8 mouse cellular contexts compared by ENCODE assay signal in the genomic region with DNA sequence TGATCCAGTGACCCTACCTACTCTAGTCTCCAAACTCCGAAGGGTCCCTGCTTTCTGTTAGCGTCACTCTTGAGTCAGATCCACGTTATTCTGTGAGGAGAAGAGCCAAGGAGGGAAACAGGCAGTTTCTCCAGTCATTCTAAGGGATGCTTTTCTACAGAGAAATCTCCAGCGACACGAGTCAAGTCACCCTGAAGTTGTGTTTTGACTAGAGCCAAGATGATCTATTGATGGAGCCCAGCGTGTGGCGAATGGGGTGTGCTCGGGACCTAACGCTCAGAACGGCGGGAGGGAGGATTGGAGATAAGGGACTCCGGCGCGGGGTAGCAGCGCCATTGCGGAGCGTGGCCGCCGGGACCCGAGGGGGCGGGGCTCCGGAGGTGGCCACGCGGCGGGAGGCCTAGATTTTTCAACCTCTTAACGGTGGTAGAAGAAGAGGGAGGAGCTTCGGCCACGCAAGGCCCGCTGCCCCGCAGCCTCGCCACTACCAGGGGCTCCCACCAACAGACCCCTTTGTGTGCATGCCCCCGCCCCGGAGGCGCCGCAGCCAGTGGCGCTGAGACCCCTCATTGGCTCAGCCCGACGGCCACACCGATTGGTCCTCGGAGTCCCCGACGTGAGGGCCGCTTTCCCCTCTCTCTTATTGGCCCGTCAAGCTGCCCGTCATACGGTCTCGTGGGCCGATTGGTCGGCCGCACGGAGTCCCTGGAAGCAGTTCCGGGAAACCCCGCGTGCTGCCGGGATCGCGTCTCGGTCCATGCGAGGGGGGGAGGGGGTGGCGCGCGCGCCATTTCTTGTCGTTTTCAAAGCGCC. TPM values are rescaled to one million over a fixed set of nuclear protein-coding genes. Genes with fewer than 3 reads are reported as not detected.
DNase-seq lines count a peak whose midpoint lies in the region; ATAC-seq and TF ChIP-seq lines count a peak whose summit lies in the region.

A gene (plus strand): TSS at position 714 of the 813 bp plus-strand sequence.

- TF ChIP-seq POLR2A in ES-Bruce4 (IDR thresholded peaks at IDR 0.05; ENCODE audit: insufficient read depth, low read length), result peak; percentile 76

- peak; percentile 100 for ATAC-seq in cerebellum, adult (ENCODE audit: insufficient number of reproducible peaks, low FRiP score, low TSS enrichment)
- peak; percentile 100 for ATAC-seq in forebrain, embryonic 13.5 days
- ATAC-seq in liver, postnatal 0 days, result peak; percentile 96
- ATAC-seq in neural tube, embryonic 14.5 days (ENCODE audit: low read depth), result peak; percentile 100

- peak within 1 kb of the TSS; percentile 81 for H3K27ac ChIP-seq in ES-Bruce4 (ENCODE audit: insufficient read depth, low read length)
- peak within 1 kb of the TSS; percentile 98 for H3K27ac ChIP-seq in forebrain, embryonic 13.5 days
- H3K27ac ChIP-seq in liver, postnatal 0 days (ENCODE audit: low read depth), result peak within 1 kb of the TSS; percentile 99
- H3K27ac ChIP-seq in neural tube, embryonic 14.5 days (ENCODE audit: low read depth, low read length), result peak within 1 kb of the TSS; percentile 98

- no peaks in the 10 kb centered on the region for H3K36me3 ChIP-seq in ES-Bruce4 (ENCODE audit: control insufficient read depth, insufficient read depth, low read length, poor library complexity, severe bottlenecking)
- no peaks in the 10 kb centered on the region for H3K36me3 ChIP-seq in forebrain, embryonic 13.5 days (ENCODE audit: poor library complexity, severe bottlenecking)
- no peaks in the 10 kb centered on the region for H3K36me3 ChIP-seq in liver, postnatal 0 days (replicated peaks; ENCODE audit: insufficient read depth, low read length)
- no peaks in the 10 kb centered on the region for H3K36me3 ChIP-seq in neural tube, embryonic 14.5 days (ENCODE audit: control insufficient read depth, insufficient read depth, low read length)

- TF ChIP-seq EP300 in ES-Bruce4 (IDR thresholded peaks at IDR 0.05; ENCODE audit: insufficient read depth, low read depth, low read length), result no peak
- no peak for TF ChIP-seq EP300 in liver, postnatal 0 days (IDR thresholded peaks at IDR 0.05; ENCODE audit: low read depth)

- H3K4me1 ChIP-seq in ES-Bruce4 (ENCODE audit: control insufficient read depth, insufficient read depth, low read length), result no peaks in the 10 kb centered on the region
- H3K4me1 ChIP-seq in forebrain, embryonic 13.5 days, result peaks cover 41% of the 10 kb centered on the region
- H3K4me1 ChIP-seq in liver, postnatal 0 days (ENCODE audit: insufficient read depth), result peaks cover 19% of the 10 kb centered on the region
- peaks cover 26% of the 10 kb centered on the region for H3K4me1 ChIP-seq in neural tube, embryonic 14.5 days (ENCODE audit: control insufficient read depth, insufficient read depth, low read length)

- no peaks in the 10 kb centered on the region for H3K9me3 ChIP-seq in ES-Bruce4 (replicated peaks; ENCODE audit: control insufficient read depth, insufficient read depth, low read length, poor library complexity, severe bottlenecking)
- H3K9me3 ChIP-seq in forebrain, embryonic 13.5 days (replicated peaks), result no peaks in the 10 kb centered on the region
- H3K9me3 ChIP-seq in liver, postnatal 0 days (ENCODE audit: low read length), result no peaks in the 10 kb centered on the region
- no peaks in the 10 kb centered on the region for H3K9me3 ChIP-seq in neural tube, embryonic 14.5 days (ENCODE audit: control insufficient read depth, low read length)

- H3K27me3 ChIP-seq in ES-Bruce4 (ENCODE audit: control insufficient read depth, insufficient read depth, low read length, poor library complexity, severe bottlenecking), result no peaks in the 10 kb centered on the region
- H3K27me3 ChIP-seq in forebrain, embryonic 13.5 days, result no peaks in the 10 kb centered on the region
- H3K27me3 ChIP-seq in liver, postnatal 0 days (ENCODE audit: insufficient read depth, low read length), result no peaks in the 10 kb centered on the region
- no peaks in the 10 kb centered on the region for H3K27me3 ChIP-seq in neural tube, embryonic 14.5 days (ENCODE audit: control insufficient read depth, insufficient read depth, low read length)

- WGBS in forebrain, embryonic 13.5 days, result under 1% methylated on average over 64 of the region's 65 CpGs
- WGBS in large intestine, adult 2 months, result under 1% methylated on average over 65 of the region's 65 CpGs
- WGBS in liver, postnatal 0 days (ENCODE audit: insufficient replicate concordance), result 2% methylated on average over 54 of the region's 65 CpGs
- under 1% methylated on average over 63 of the region's 65 CpGs for WGBS in neural tube, embryonic 14.5 days

- TF ChIP-seq CTCF in ES-Bruce4 (IDR thresholded peaks at IDR 0.05; ENCODE audit: low read depth, low read length), result no peak
- TF ChIP-seq CTCF in liver, postnatal 0 days (IDR thresholded peaks at IDR 0.05; ENCODE audit: low read depth), result no peak

- peak within 1 kb of the TSS; percentile 100 for H3K9ac ChIP-seq in ES-Bruce4 (ENCODE audit: low read depth, poor library complexity, severe bottlenecking)
- H3K9ac ChIP-seq in forebrain, embryonic 13.5 days, result peak within 1 kb of the TSS; percentile 100
- peak within 1 kb of the TSS; percentile 100 for H3K9ac ChIP-seq in liver, postnatal 0 days (replicated peaks)
- peak within 1 kb of the TSS; percentile 99 for H3K9ac ChIP-seq in neural tube, embryonic 14.5 days (replicated peaks; ENCODE audit: low read depth, low read length)

- intact Hi-C loops in heart, postnatal 10 days (cut with DNase I), result loop anchor here (2.0 to 10.0 kb wide), 2 partner anchors 26 to 246 kb away; a partner anchor contains a TSS

- peak within 1 kb of the TSS; percentile 92 for H3K4me3 ChIP-seq in ES-Bruce4 (ENCODE audit: low read depth, low read length)
- H3K4me3 ChIP-seq in forebrain, embryonic 13.5 days, result peak within 1 kb of the TSS; percentile 100
- H3K4me3 ChIP-seq in liver, postnatal 0 days (ENCODE audit: low read depth, low read length), result peak within 1 kb of the TSS; percentile 100
- peak within 1 kb of the TSS; percentile 100 for H3K4me3 ChIP-seq in neural tube, embryonic 14.5 days (ENCODE audit: low read depth, low read length)

- DNase-seq in heart, postnatal 10 days, result peak; percentile 100
- peak; percentile 86 for DNase-seq in large intestine, adult 2 months (ENCODE audit: low read depth, low spot score)
- peak; percentile 99 for DNase-seq in liver, postnatal 0 days
- DNase-seq in testis, postnatal 10 days (ENCODE audit: low spot score), result peak; percentile 100

- H3K4me2 ChIP-seq in forebrain, embryonic 13.5 days, result peak within 1 kb of the TSS; percentile 73
- H3K4me2 ChIP-seq in liver, postnatal 0 days (ENCODE audit: low read depth, low read length), result peak within 1 kb of the TSS; percentile 99
- peak within 1 kb of the TSS; percentile 93 for H3K4me2 ChIP-seq in neural tube, embryonic 14.5 days (ENCODE audit: low read depth, low read length)

RNA-seq across cellular contexts. Expression of the gene that starts here (rescaled TPM):
- 128 and 131 TPM in 2 replicates for polyA plus RNA-seq in ES-Bruce4 (2011; ENCODE audit: insufficient read depth, insufficient read length, low read depth, missing spikeins)
- polyA plus RNA-seq in forebrain, embryonic 13.5 days (2015; fragmentation: Nextera tagmentation; extraction: Ambion mirVana), result 273 and 295 TPM in 2 replicates
- 10 to 100 TPM; 70.8 to 74.4 TPM for total RNA-seq in heart, postnatal 10 days (2021)
- 7.8 and 9.1 TPM in 2 replicates for polyA plus RNA-seq in large intestine, adult 2 months (2012; rRNA removed)
- polyA plus RNA-seq in liver, postnatal 0 days (2015; fragmentation: Nextera tagmentation; extraction: Ambion mirVana), result 36.6 and 39.1 TPM in 2 replicates
- 167 and 173 TPM in 2 replicates for polyA plus RNA-seq in neural tube, embryonic 14.5 days (2014; fragmentation: Nextera tagmentation; extraction: Ambion mirVana)

Comparison
In these comparisons a context has a peak if more than half of its experiments do, and no peak if none do; other contexts are left out.
1. Peak in every context shown above with its lines: DNase-seq, ATAC-seq, H3K4me3 ChIP-seq and H3K27ac ChIP-seq.